Mouse (Mus musculus): Measurements from ENCODE around the gene Gm4969.

DNA sequence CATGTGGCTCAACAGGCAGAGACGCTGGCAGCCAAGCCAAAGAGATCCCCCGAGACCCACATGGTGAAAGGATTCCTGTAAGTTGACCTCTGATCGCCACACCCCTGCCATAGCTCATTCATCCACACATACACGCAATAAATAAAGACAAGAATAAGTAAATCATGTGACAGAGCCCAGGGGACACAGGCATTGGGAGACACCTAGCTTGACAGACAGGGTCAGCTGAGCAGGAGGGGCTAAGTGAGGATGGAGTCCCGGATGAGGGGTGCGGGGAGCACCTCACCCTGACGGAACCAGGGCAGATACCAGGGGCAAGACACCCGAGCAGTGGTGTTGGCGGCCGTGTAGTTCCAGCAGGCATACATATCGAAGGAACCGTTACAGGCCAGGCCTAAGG is 45.6 kb upstream of the Gm4969 start:
- TF ChIP-seq POLR2A (IDR thresholded peaks at IDR 0.05; ENCODE audit: borderline replicate concordance, insufficient read depth, low read length) (no peak), CTCF (IDR thresholded peaks at IDR 0.05; ENCODE audit: borderline replicate concordance, insufficient read depth, low read depth, low read length) (no peak)
